Mouse (Mus musculus): ENCODE results near the gene Msx3. TPM values are rescaled to one million over a fixed set of nuclear protein-coding genes. Genes with fewer than 3 reads are reported as not detected.

The Msx3 gene
- total RNA-seq, 4 experiments from 2014 or later = not detected

Other genes starting within 250 kb of the Msx3 start
- 10 to 100 TPM; 43.2 to 67.8 (median 57.9) TPM for gene Adgra1, start 214.9 kb downstream of the Msx3 start, total RNA-seq (2022)
- gene Kndc1, start 154.4 kb downstream of the Msx3 start, total RNA-seq (2022) = 100 to 1,000 TPM in 1 of 4 experiments, 10 to 100 TPM in 3; 90.0 to 103 (median 95.8) TPM
- gene Utf1, start 105.3 kb downstream of the Msx3 start, total RNA-seq (2022) = not detected
- gene 6430531B16Rik, start 70.3 kb downstream of the Msx3 start, total RNA-seq (2022) = 1 to 10 TPM; 1.2 to 1.9 (median 1.6) TPM
- 1 to 10 TPM; 3.0 to 7.2 (median 4.5) TPM for gene Adam8, start 56.5 kb downstream of the Msx3 start, total RNA-seq (2022)
- gene Zfp511, start 12.7 kb downstream of the Msx3 start, total RNA-seq (2022) = 10 to 100 TPM; 21.2 to 27.8 (median 27.0) TPM
- 10 to 100 TPM; 36.0 to 39.0 (median 36.7) TPM for gene Tubgcp2, start 12.4 kb downstream of the Msx3 start, total RNA-seq (2022)
- 100 to 1,000 TPM; 217 to 237 (median 229) TPM for gene Caly, start 33.5 kb upstream of the Msx3 start, total RNA-seq (2022)
- under 1 TPM in 1 of 4 experiments, not detected in 3; 0.56 TPM for gene Prap1, start 44.3 kb upstream of the Msx3 start, total RNA-seq (2022)
- gene Fuom, start 53.4 kb upstream of the Msx3 start, total RNA-seq (2022) = 10 to 100 TPM; 42.7 to 49.1 (median 47.7) TPM
- gene Paox, start 66.7 kb upstream of the Msx3 start, total RNA-seq (2022) = 1 to 10 TPM; 6.1 to 6.5 (median 6.4) TPM
- 10 to 100 TPM; 61.4 to 68.6 (median 65.7) TPM for gene Echs1, start 67.4 kb upstream of the Msx3 start, total RNA-seq (2022)
- 10 to 100 TPM; 27.2 to 34.8 (median 31.6) TPM for gene Mtg1, start 88.5 kb upstream of the Msx3 start, total RNA-seq (2022)
- 100 to 1,000 TPM; 149 to 157 (median 151) TPM for gene Sprn, start 105.8 kb upstream of the Msx3 start, total RNA-seq (2022)
- gene Olfr522, start 115.7 kb upstream of the Msx3 start, total RNA-seq (2022) = not detected
- gene Olfr523, start 124.1 kb upstream of the Msx3 start, total RNA-seq (2022) = under 1 TPM in 1 of 4 experiments, not detected in 3; 0.39 TPM
- not detected for gene Olfr524, start 156.9 kb upstream of the Msx3 start, total RNA-seq (2022)
- under 1 TPM; 0.70 to 0.96 (median 0.74) TPM for gene Cd163l1, start 169.2 kb upstream of the Msx3 start, total RNA-seq (2022)
- under 1 TPM in 3 of 4 experiments, not detected in 1; 0.16 to 0.22 (median 0.19) TPM for gene 5830411N06Rik, start 198.2 kb upstream of the Msx3 start, total RNA-seq (2022)

All from layer of hippocampus, adult 8-10 months (tissue).